Mouse (Mus musculus): Measurements from ENCODE around the gene Gm21970.

The Gm21970 gene

GRCm38 (mm10) chr16:91372577-91373472 lies 18.7 kb upstream of the Gm21970 start, which contains the start of gene Ifnar2:
Gene Ifnar2 (plus strand): TSS chr16:91372783.
- DNase-seq (ENCODE audit: low spot score), result peak; percentile 79

- DNase-seq (ENCODE audit: low spot score), result no peak
These were observed 17.9 kb upstream of the Gm21970 start for GRCm38 (mm10) chr16:91373473-91374252.

GRCm38 (mm10) chr16:91374253-91374634 lies 17.3 kb upstream of the Gm21970 start:
- DNase-seq (ENCODE audit: low spot score), result no peak

- no peak for DNase-seq (ENCODE audit: low spot score)
These were observed 14.8 kb upstream of the Gm21970 start for GRCm38 (mm10) chr16:91376701-91377100.

GRCm38 (mm10) chr16:91378431-91378986 lies 13.0 kb upstream of the Gm21970 start:
- DNase-seq (ENCODE audit: low spot score), result no peak

- DNase-seq (ENCODE audit: low spot score), result peak; percentile 42
These were observed 12.5 kb upstream of the Gm21970 start for GRCm38 (mm10) chr16:91378991-91379390.

GRCm38 (mm10) chr16:91379412-91379811 lies 12.1 kb upstream of the Gm21970 start:
- no peak for DNase-seq (ENCODE audit: low spot score)

- no peak for DNase-seq (ENCODE audit: low spot score)
These were observed 11.4 kb upstream of the Gm21970 start for GRCm38 (mm10) chr16:91380151-91380550.

GRCm38 (mm10) chr16:91381606-91382005 lies 9.9 kb upstream of the Gm21970 start:
- no peak for DNase-seq (ENCODE audit: low spot score)

- no peak for DNase-seq (ENCODE audit: low spot score)
These were observed 9.2 kb upstream of the Gm21970 start for GRCm38 (mm10) chr16:91382261-91382790.

GRCm38 (mm10) chr16:91384221-91384620 lies 7.3 kb upstream of the Gm21970 start:
- DNase-seq (ENCODE audit: low spot score), result no peak

- no peak for DNase-seq (ENCODE audit: low spot score)
These were observed 5.9 kb upstream of the Gm21970 start for GRCm38 (mm10) chr16:91385621-91386020.

GRCm38 (mm10) chr16:91386419-91387120 lies 5.0 kb upstream of the Gm21970 start:
- no peak for DNase-seq (ENCODE audit: low spot score)

GRCm38 (mm10) chr16:91387121-91387486 lies 4.4 kb upstream of the Gm21970 start:
- no peak for DNase-seq (ENCODE audit: low spot score)

- peak; percentile 38 for DNase-seq (ENCODE audit: low spot score)
These were observed 1.4 kb upstream of the Gm21970 start for GRCm38 (mm10) chr16:91390100-91390499.

GRCm38 (mm10) chr16:91394826-91395410 lies 3.4 kb downstream of the Gm21970 start:
- no peak for DNase-seq (ENCODE audit: low spot score)

GRCm38 (mm10) chr16:91395633-91396392 lies 4.3 kb downstream of the Gm21970 start:
- DNase-seq (ENCODE audit: low spot score), result no peak

- no peak for DNase-seq (ENCODE audit: low spot score)
These were observed 5.5 kb downstream of the Gm21970 start for GRCm38 (mm10) chr16:91396844-91397537.

- no peak for DNase-seq (ENCODE audit: low spot score)
These were observed 6.5 kb downstream of the Gm21970 start for GRCm38 (mm10) chr16:91398030-91398429.

- DNase-seq (ENCODE audit: low spot score), result no peak
These were observed 7.4 kb downstream of the Gm21970 start for GRCm38 (mm10) chr16:91398944-91399343.
